8 mouse cellular contexts compared by ENCODE assay signal in the genomic region with DNA sequence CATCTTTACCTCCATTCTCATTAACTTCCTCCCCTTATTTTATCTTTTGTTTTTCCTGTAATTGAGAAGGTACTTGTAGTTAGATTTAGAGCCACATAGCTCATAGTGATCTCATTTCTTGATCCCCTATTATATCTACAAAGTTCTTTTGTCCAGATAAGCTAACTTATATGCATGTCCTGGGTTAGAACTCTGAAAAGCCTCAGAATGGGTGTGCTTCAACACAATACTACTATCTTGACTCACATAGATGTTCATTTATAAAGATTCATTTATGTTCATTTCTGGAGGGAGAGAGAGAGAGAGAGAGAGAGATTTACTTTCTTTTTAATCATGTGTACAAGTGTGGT. TPM values are rescaled to one million over a fixed set of nuclear protein-coding genes. Genes with fewer than 3 reads are reported as not detected.
A peak's percentile ranks its signal among the peaks of the same experiment; 100 is the strongest.
DNase-seq lines count a peak whose midpoint lies in the region; ATAC-seq and TF ChIP-seq lines count a peak whose summit lies in the region.

No protein-coding gene starts in this region.

- no peak for TF ChIP-seq POLR2A in kidney, adult 2 months (IDR thresholded peaks at IDR 0.05; ENCODE audit: low read depth, low read length)

- intact Hi-C loops in left cerebral cortex, postnatal 14 days (cut with DNase I) = loop anchor here (5.0 to 10.0 kb wide), 3 partner anchors 279 to 1296 kb away; a partner anchor contains a TSS

- H3K27me3 ChIP-seq in kidney, embryonic 14.5 days (ENCODE audit: control insufficient read depth, insufficient read depth, low read length) = no peaks in the 10 kb centered on the region
- no peaks in the 10 kb centered on the region for H3K27me3 ChIP-seq in kidney, adult 2 months (replicated peaks; ENCODE audit: control insufficient read depth, insufficient read depth, low read length)
- H3K27me3 ChIP-seq in embryonic facial prominence, embryonic 12.5 days = no peaks in the 10 kb centered on the region
- H3K27me3 ChIP-seq in intestine, embryonic 14.5 days (replicated peaks; ENCODE audit: control insufficient read depth, insufficient read depth, low read length) = no peaks in the 10 kb centered on the region
- H3K27me3 ChIP-seq in midbrain, embryonic 16.5 days (ENCODE audit: control insufficient read depth, insufficient read depth, low read depth, low read length) = no peaks in the 10 kb centered on the region

- H3K9ac ChIP-seq in kidney, embryonic 14.5 days (ENCODE audit: low read depth, low read length) = peak overlapping the region; percentile 63; the same call in 1 of the 2 replicates
- no peak overlapping the region for H3K9ac ChIP-seq in embryonic facial prominence, embryonic 12.5 days
- H3K9ac ChIP-seq in intestine, embryonic 14.5 days (ENCODE audit: low read length) = no peak overlapping the region
- H3K9ac ChIP-seq in midbrain, embryonic 16.5 days (ENCODE audit: low read depth, low read length) = peak overlapping the region; percentile 70; the same call in 1 of the 2 replicates

- H3K4me2 ChIP-seq in kidney, embryonic 14.5 days (replicated peaks; ENCODE audit: low read depth, low read length) = peak overlapping the region; percentile 73
- H3K4me2 ChIP-seq in embryonic facial prominence, embryonic 12.5 days (replicated peaks) = peak overlapping the region; percentile 60
- peak overlapping the region; percentile 83 for H3K4me2 ChIP-seq in intestine, embryonic 14.5 days (ENCODE audit: low read length)
- peak overlapping the region; percentile 58 for H3K4me2 ChIP-seq in midbrain, embryonic 16.5 days (ENCODE audit: low read length)

- no peak for TF ChIP-seq CTCF in kidney, adult 2 months (conservative IDR thresholded peaks at IDR 0.05; ENCODE audit: insufficient read depth, insufficient read length, low read depth, low read length)

- peak; percentile 29; the same call in 1 of the 2 replicates for ATAC-seq in kidney, embryonic 14.5 days (ENCODE audit: low FRiP score, low TSS enrichment)
- no peak for ATAC-seq in embryonic facial prominence, embryonic 12.5 days (ENCODE audit: insufficient number of reproducible peaks, insufficient read depth, low FRiP score, low TSS enrichment)
- no peak for ATAC-seq in intestine, embryonic 14.5 days (replicated peaks; ENCODE audit: low FRiP score, low TSS enrichment, low read depth)
- no peak; the same call in 1 of the 2 replicates for ATAC-seq in midbrain, embryonic 16.5 days

- no peak overlapping the region for H3K27ac ChIP-seq in kidney, embryonic 14.5 days (ENCODE audit: low read depth, low read length)
- H3K27ac ChIP-seq in kidney, adult 2 months (ENCODE audit: insufficient read depth, low read depth, low read length) = no peak overlapping the region
- no peak overlapping the region for H3K27ac ChIP-seq in embryonic facial prominence, embryonic 12.5 days
- no peak overlapping the region for H3K27ac ChIP-seq in intestine, embryonic 14.5 days (ENCODE audit: low read depth)
- H3K27ac ChIP-seq in midbrain, embryonic 16.5 days (ENCODE audit: low read length) = no peak overlapping the region; the same call in 1 of the 2 replicates

- H3K36me3 ChIP-seq in kidney, embryonic 14.5 days (ENCODE audit: control insufficient read depth, insufficient read depth, low read length) = no peaks in the 10 kb centered on the region
- H3K36me3 ChIP-seq in kidney, adult 2 months (ENCODE audit: control insufficient read depth, insufficient read depth, low read length) = no peaks in the 10 kb centered on the region
- no peaks in the 10 kb centered on the region for H3K36me3 ChIP-seq in embryonic facial prominence, embryonic 12.5 days
- no peaks in the 10 kb centered on the region for H3K36me3 ChIP-seq in intestine, embryonic 14.5 days (ENCODE audit: control insufficient read depth, insufficient read depth, low read length)
- H3K36me3 ChIP-seq in midbrain, embryonic 16.5 days (ENCODE audit: control insufficient read depth, insufficient read depth, low read length) = no peaks in the 10 kb centered on the region

- DNase-seq in kidney, adult 2 months = no peak
- no peak for DNase-seq in intestine, embryonic 14.5 days (ENCODE audit: low spot score)
- DNase-seq in cerebellum, postnatal 4 days (ENCODE audit: low spot score in 2 of 2) = no peak
- DNase-seq in cerebellum, adult 11 months = no peak
- DNase-seq in left cerebral cortex, postnatal 14 days (ENCODE audit: low spot score in 2 of 2) = no peak

- H3K9me3 ChIP-seq in kidney, embryonic 14.5 days (ENCODE audit: control insufficient read depth, low read length) = no peaks in the 10 kb centered on the region
- no peaks in the 10 kb centered on the region for H3K9me3 ChIP-seq in embryonic facial prominence, embryonic 12.5 days
- no peaks in the 10 kb centered on the region for H3K9me3 ChIP-seq in intestine, embryonic 14.5 days (ENCODE audit: control insufficient read depth, low read length)
- no peaks in the 10 kb centered on the region for H3K9me3 ChIP-seq in midbrain, embryonic 16.5 days (replicated peaks; ENCODE audit: control insufficient read depth, low read length, poor library complexity, severe bottlenecking)

- H3K4me3 ChIP-seq in kidney, embryonic 14.5 days (ENCODE audit: low read length) = peak overlapping the region; percentile 48; the same call in 1 of the 2 replicates
- no peak overlapping the region for H3K4me3 ChIP-seq in kidney, adult 2 months (ENCODE audit: insufficient read depth, low read depth, low read length)
- peak overlapping the region; percentile 41 for H3K4me3 ChIP-seq in embryonic facial prominence, embryonic 12.5 days
- peak overlapping the region; percentile 40 for H3K4me3 ChIP-seq in intestine, embryonic 14.5 days (ENCODE audit: low read depth, low read length)
- H3K4me3 ChIP-seq in midbrain, embryonic 16.5 days (ENCODE audit: low read depth, low read length) = peak overlapping the region; percentile 46

- H3K4me1 ChIP-seq in kidney, embryonic 14.5 days (ENCODE audit: control insufficient read depth, insufficient read depth, low read length) = no peaks in the 10 kb centered on the region
- no peaks in the 10 kb centered on the region for H3K4me1 ChIP-seq in kidney, adult 2 months (ENCODE audit: control insufficient read depth, insufficient read depth, low read length)
- no peaks in the 10 kb centered on the region for H3K4me1 ChIP-seq in embryonic facial prominence, embryonic 12.5 days
- H3K4me1 ChIP-seq in intestine, embryonic 14.5 days (replicated peaks; ENCODE audit: control insufficient read depth, insufficient read depth, low read length) = no peaks in the 10 kb centered on the region
- no peaks in the 10 kb centered on the region for H3K4me1 ChIP-seq in midbrain, embryonic 16.5 days (ENCODE audit: control insufficient read depth, insufficient read depth, low read length)

RNA-seq across cellular contexts. Expression of a gene that starts 17.3 kb away (rescaled TPM):
- 3.9 and 7.5 TPM in 2 replicates for polyA plus RNA-seq in kidney, embryonic 14.5 days (2014; fragmentation: Nextera tagmentation; extraction: Ambion mirVana)
- polyA plus RNA-seq in kidney, adult 2 months (2012; rRNA removed) = 10.6 and 11.3 TPM in 2 replicates
- 10.9 and 13.2 TPM in 2 replicates for polyA plus RNA-seq in embryonic facial prominence, embryonic 12.5 days (2016; fragmentation: Nextera tagmentation; extraction: Ambion mirVana)
- 27.4 and 28.8 TPM in 2 replicates for polyA plus RNA-seq in intestine, embryonic 14.5 days (2014; fragmentation: Nextera tagmentation; extraction: Ambion mirVana)
- 38.6 and 39.3 TPM in 2 replicates for polyA plus RNA-seq in midbrain, embryonic 16.5 days (2015; fragmentation: Nextera tagmentation; extraction: Ambion mirVana)
- total RNA-seq in left cerebral cortex, postnatal 14 days (2021) = 10 to 100 TPM; 46.5 to 52.1 TPM

RNA-seq across cellular contexts. Expression of a gene that starts 27.0 kb away (rescaled TPM):
- polyA plus RNA-seq in kidney, embryonic 14.5 days (2014; fragmentation: Nextera tagmentation; extraction: Ambion mirVana) = 28.8 and 29.3 TPM in 2 replicates
- polyA plus RNA-seq in kidney, adult 2 months (2012; rRNA removed) = 0.45 and 1.4 TPM in 2 replicates
- 21.6 and 23.4 TPM in 2 replicates for polyA plus RNA-seq in embryonic facial prominence, embryonic 12.5 days (2016; fragmentation: Nextera tagmentation; extraction: Ambion mirVana)
- polyA plus RNA-seq in intestine, embryonic 14.5 days (2014; fragmentation: Nextera tagmentation; extraction: Ambion mirVana) = 19.9 and 23.0 TPM in 2 replicates
- polyA plus RNA-seq in midbrain, embryonic 16.5 days (2015; fragmentation: Nextera tagmentation; extraction: Ambion mirVana) = 5.3 and 6.5 TPM in 2 replicates
- 1 to 10 TPM; 1.9 to 2.7 TPM for total RNA-seq in left cerebral cortex, postnatal 14 days (2021)

RNA-seq across cellular contexts. Expression of a gene that starts 57.9 kb away (rescaled TPM):
- 0.58 and 0.69 TPM in 2 replicates for polyA plus RNA-seq in kidney, embryonic 14.5 days (2014; fragmentation: Nextera tagmentation; extraction: Ambion mirVana)
- polyA plus RNA-seq in kidney, adult 2 months (2012; rRNA removed) = 3.8 and 7.4 TPM in 2 replicates
- polyA plus RNA-seq in embryonic facial prominence, embryonic 12.5 days (2016; fragmentation: Nextera tagmentation; extraction: Ambion mirVana) = 0.41 and 0.49 TPM in 2 replicates
- polyA plus RNA-seq in intestine, embryonic 14.5 days (2014; fragmentation: Nextera tagmentation; extraction: Ambion mirVana) = 0.97 and 1.1 TPM in 2 replicates
- 0.69 and 0.71 TPM in 2 replicates for polyA plus RNA-seq in midbrain, embryonic 16.5 days (2015; fragmentation: Nextera tagmentation; extraction: Ambion mirVana)
- total RNA-seq in left cerebral cortex, postnatal 14 days (2021) = 1 to 10 TPM; 5.0 to 6.2 TPM

Comparison
In these comparisons a context has a peak if more than half of its experiments do, and no peak if none do; other contexts are left out.
1. H3K9ac ChIP-seq: peak in kidney, embryonic 14.5 days (single experiment) and midbrain, embryonic 16.5 days (single experiment); none in embryonic facial prominence, embryonic 12.5 days (single experiment) and intestine, embryonic 14.5 days (single experiment).
2. Peak in every context shown above with its lines, with median percentiles within 50 percentile points of each other: H3K4me2 ChIP-seq.